Mouse (Mus musculus) ovary, postnatal 36 days (tissue): Measurements from ENCODE around the gene Adcy6.

Experiments
- DNase-seq: peaks from one replicate; pipeline ENCODE4 v3.0.0; 2022; ENCODE audit warnings: low spot score, mixed read lengths

Gene Adcy6

DNA sequence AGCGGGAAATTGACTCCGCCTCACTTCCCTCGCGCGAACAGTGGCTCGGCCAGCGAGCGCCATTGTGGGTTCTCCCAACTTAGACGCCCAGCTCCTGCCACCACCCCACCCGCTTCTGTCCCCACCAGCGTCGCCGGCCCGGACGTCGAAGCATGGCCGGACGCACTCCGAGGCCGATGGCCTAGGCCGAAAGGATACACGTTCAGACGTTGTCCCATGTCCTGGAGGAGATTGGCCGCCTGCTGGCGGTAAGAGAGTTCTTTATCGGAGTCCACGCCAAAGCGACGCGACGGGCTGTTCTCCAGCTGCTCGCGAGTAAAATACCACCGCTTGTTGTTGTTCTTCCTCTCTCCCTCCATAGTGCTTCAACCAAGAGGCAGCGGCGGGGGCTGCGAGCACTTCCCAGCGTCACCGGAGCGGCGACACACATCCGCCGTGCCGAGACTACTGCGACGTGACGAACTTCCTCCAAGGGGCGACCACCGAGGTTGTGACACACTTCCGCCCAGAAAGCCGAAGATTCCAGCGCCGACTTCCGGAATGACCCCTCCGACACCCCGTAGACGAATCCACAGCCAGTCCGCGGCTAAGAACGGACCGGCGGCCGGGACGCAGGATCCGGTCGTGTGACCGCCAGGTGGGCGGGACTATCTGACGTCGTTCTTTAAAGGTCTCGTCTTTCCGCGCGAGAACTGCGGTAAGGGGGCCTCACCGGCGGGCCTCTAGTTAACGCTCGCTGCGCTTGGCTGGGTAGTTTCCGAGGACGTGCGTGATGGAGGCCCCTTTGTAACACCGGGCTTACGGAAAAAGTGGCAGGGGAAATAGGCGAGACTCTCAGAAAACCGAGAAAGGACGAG lies 42.4 kb downstream of the Adcy6 start:
- DNase-seq: peak; percentile 99

DNA sequence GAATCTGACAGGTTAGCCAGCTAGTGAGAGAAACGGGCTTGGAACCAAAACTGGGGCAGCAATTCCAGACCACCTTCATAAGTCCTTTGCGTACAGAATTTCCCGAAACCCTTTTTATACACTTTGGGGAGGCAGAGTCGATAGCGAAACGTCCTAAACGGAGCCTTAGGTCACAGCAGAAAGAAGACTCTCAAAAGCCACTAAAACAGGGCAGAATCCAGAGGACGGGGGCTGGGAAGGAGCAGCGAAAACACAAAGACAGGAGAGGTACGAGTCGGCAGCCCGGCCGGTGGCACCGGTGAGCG lies 43.0 kb downstream of the Adcy6 start:
- no peak for DNase-seq

DNA sequence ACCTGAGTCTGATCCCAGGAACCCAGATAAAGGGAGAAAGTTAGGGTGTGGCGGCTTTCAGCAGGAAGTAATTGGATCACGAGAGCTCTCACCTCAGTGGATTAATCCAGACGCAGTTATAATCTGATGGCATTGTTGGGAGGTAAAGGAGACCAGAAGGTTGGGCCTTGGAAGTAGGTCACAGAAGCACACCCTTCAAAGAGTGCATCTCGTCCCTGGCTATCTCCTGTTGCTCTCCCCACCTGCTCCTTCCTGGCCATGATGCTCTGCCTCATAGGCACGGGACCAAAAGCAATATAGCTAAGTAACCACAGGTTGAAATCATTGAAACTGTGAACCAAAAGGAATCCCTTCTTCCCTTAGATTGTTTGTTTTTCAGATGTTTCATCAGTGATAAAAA lies 52.7 kb downstream of the Adcy6 start:
- no peak for DNase-seq

DNA sequence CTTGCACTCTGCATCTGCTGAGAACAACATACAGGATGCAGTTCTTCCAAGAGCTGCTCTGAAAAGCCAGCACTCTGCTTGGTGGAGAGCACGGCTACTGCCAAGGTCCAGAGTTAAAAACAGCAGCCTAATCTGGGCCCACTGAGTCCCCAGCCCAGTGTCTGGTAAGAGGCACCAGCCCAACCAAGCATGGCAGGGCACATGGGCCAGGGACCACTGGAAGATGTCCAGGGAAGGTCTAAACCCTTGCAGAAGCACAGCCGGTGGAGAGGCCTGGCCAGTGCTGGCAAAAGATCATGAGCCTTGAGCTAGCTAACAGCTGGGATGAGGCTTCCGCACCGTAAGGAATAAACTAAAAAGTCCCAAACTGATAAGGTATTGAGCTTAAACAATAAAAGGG lies 54.0 kb downstream of the Adcy6 start:
- no peak for DNase-seq

DNA sequence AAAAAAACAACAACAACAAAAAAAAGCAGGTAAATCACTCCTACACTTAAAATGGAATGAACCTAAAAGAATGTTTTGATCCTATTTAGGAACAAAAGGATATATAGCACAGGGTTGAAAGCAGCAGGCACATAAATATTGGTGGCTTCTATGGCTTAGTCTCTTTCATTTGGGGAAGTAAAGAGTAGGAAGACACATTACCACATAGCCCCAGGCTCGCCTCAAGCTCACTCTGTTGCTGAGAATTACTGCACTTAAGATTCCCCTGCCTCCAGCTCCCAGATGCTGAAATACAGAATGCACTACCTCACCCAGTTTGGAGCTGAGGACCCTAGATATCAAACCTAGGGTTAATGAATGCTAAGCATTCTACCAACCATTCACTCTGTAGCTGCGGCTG lies 57.1 kb downstream of the Adcy6 start:
- no peak for DNase-seq

DNA sequence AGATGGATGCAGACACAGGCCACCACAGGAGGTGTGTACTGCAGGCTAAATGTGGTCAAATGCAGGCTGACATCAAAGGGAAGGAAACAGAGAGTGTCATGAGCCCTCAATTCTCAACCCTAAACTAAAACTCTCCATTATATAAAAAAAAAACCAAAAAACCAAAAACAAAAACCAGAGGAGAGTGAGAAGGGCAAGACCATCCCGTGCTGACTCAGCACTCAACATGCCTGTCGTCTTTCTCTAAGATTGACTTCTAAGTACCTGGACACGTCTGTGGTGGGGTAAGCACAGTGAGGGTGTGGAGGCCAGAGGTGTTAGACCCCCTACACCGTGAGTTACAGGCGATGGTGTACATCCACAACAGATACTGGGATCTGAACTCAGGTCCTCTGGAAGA lies 63.0 kb downstream of the Adcy6 start:
- DNase-seq: no peak

DNA sequence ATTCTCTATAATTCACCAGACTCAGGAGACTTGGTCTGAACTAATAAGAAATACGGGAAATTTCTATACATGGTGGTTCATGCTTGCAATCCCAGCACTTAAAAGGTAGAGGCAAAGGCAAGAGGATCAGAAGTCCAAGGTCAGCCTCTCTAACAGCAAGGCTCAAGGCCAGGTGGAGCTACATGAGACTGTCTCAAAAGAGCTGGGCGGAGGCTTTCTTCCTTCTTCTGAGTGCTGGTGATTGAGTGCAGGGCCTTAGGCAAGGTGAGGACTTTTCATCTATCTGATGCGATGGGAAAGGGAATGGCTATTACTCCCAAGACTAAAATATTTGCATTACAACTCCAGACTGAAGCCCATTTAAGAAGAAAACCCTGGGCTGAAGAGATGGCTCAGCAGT lies 64.7 kb downstream of the Adcy6 start:
- DNase-seq: no peak

DNA sequence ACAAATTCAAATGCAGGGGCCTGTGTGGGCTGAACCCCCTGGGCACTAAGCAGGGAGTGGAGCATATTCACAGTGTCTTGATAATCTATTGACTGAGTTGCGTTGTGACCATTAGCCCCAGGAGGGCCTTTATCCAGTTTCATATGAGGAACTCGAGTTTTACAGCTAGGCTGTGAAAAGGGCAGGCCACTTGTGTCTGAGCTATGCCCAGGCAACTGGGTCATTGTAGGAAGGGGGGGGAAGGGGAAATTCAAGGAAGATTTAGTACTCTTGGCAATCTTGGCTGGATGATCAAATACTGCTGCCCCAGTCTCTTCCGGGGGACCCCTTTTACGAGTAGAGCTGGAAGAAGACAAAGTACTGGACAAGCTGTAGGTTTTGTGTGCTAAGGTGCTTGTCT lies 66.5 kb downstream of the Adcy6 start:
- no peak for DNase-seq

DNA sequence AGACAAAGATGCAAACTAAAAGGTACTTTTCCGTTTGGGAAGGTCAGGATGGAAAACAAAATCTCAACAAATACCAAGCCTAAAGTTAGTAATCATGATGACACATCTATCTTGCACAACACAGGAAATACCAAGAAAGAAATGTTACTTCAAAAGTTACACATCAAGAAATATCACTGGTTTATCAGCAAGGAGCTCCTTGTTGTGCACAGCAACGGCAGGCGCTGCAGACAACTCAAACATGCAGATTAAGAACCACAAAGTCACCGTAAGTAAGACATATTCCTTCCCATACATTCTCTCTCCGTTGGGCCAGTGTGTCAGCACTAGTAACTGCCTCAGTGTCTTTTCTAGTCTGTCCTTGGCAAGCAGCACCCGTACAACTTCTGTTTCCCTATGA lies 68.8 kb downstream of the Adcy6 start:
- DNase-seq: no peak
